Mouse (Mus musculus) stomach, embryonic 14.5 days (tissue): ENCODE results near the gene Mcm8. TPM values are rescaled to one million over a fixed set of nuclear protein-coding genes. Genes with fewer than 3 reads are reported as not detected.
A peak's percentile ranks its signal among the peaks of the same experiment; 100 is the strongest.

Source experiments
- ATAC-seq: fragments of 200-750 bp; cut with Nextera tagmentation; 2 replicates; pipeline ENCODE4 v1.8.0; 2017; ENCODE audit warnings: low read depth, moderate TSS enrichment; ENCODE audit not compliant: insufficient number of reproducible peaks, insufficient read depth, low FRiP score
- H3K27ac ChIP-seq: fragments of 300-500 bp; sonication (generic); 2 replicates; pipeline ENCODE4 v1.5.1; 2014; ENCODE audit warnings: mild to moderate bottlenecking, low read length, moderate library complexity, mixed read lengths
- H3K27me3 ChIP-seq: fragments of 300-500 bp; sonication (generic); 2 replicates; pipeline ENCODE4 v1.6.1; 2014; ENCODE audit warnings: low read length, control low read depth, mixed read lengths; ENCODE audit not compliant: control insufficient read depth, insufficient read depth
- H3K36me3 ChIP-seq: fragments of 300-500 bp; sonication (generic); 2 replicates; pipeline ENCODE4 v1.6.1; 2014; ENCODE audit warnings: mild to moderate bottlenecking, control low read depth, low read length, moderate library complexity, mixed read lengths; ENCODE audit not compliant: control insufficient read depth, insufficient read depth
- H3K4me1 ChIP-seq: fragments of 300-500 bp; sonication (generic); 2 replicates; pipeline ENCODE4 v1.6.1; 2014; ENCODE audit warnings: low read length, control low read depth, mixed read lengths; ENCODE audit not compliant: control insufficient read depth, insufficient read depth
- H3K4me2 ChIP-seq: fragments of 300-500 bp; sonication (generic); replicated peaks from 2 replicates; pipeline ENCODE4 v1.6.1; 2014; ENCODE audit warnings: low read depth, low read length, control low read depth
- H3K4me3 ChIP-seq: fragments of 300-500 bp; sonication (generic); 2 replicates; pipeline ENCODE4 v1.5.1; 2014; ENCODE audit warnings: low read depth, low read length, control low read depth
- H3K9ac ChIP-seq: fragments of 300-500 bp; sonication (generic); replicated peaks from 2 replicates; pipeline ENCODE4 v1.6.1; 2014; ENCODE audit warnings: low read depth, mild to moderate bottlenecking, control low read depth, low read length, moderate library complexity, mixed read lengths
- H3K9me3 ChIP-seq: fragments of 300-500 bp; sonication (generic); 2 replicates; pipeline ENCODE4 v1.6.1; 2016; ENCODE audit warnings: low read depth, low read length, control low read depth; ENCODE audit not compliant: control insufficient read depth
- WGBS: fragments of 180-500 bp; shearing (Covaris S2); extraction: QIAGEN DNeasy Blood & Tissue Kit; methylation state at CpG from one replicate; pipeline ENCODE4 v1.1.7; 2014; 5-methylcytosine and 5-hydroxymethylcytosine counted together
- polyA plus RNA-seq: library from polyadenylated mRNA; unstranded; fragments of >200 nt; fragmentation: Nextera tagmentation; extraction: Ambion mirVana; gene quantifications from 2 replicates; pipeline ENCODE4 v1.2.1, GENCODE M21; 2014

Gene Mcm8
- polyA plus RNA-seq, 1 experiment from 2014 or later: 13.7 TPM

- Histone ChIP-seq H3K4me3 (no peak overlapping the region), H3K9me3 (no peaks in the 10 kb centered on the region), H3K27ac (no peak overlapping the region), H3K27me3 (no peaks in the 10 kb centered on the region), H3K4me2 (no peak overlapping the region), H3K9ac (no peak overlapping the region), H3K36me3 (peaks cover 13% of the 10 kb centered on the region; the same call in 1 of the 2 replicates), H3K4me1 (no peaks in the 10 kb centered on the region)
- 92% methylated on average over 2 of the region's 2 CpGs for WGBS
- ATAC-seq: no peak
Measured at GRCm38 (mm10) chr2:132861456-132861855, 45.5 kb downstream of the Mcm8 start.

- H3K9me3 ChIP-seq: no peaks in the 10 kb centered on the region
- H3K4me1 ChIP-seq: no peaks in the 10 kb centered on the region
- H3K27ac ChIP-seq: no peak overlapping the region
- WGBS: 91% methylated on average over 2 of the region's 2 CpGs
- no peak overlapping the region for H3K4me2 ChIP-seq
- H3K27me3 ChIP-seq: no peaks in the 10 kb centered on the region
- H3K9ac ChIP-seq: no peak overlapping the region
- H3K36me3 ChIP-seq: peaks cover 17% of the 10 kb centered on the region; the same call in 1 of the 2 replicates
- no peak overlapping the region for H3K4me3 ChIP-seq
- no peak for ATAC-seq
Measured at GRCm38 (mm10) chr2:132863325-132863724, 47.4 kb downstream of the Mcm8 start.

- H3K4me3 ChIP-seq: no peak overlapping the region
- no peak for ATAC-seq
- no peak overlapping the region for H3K9ac ChIP-seq
- H3K27ac ChIP-seq: no peak overlapping the region
- no peaks in the 10 kb centered on the region for H3K27me3 ChIP-seq
- no peak overlapping the region for H3K4me2 ChIP-seq
- 72% methylated on average over 5 of the region's 5 CpGs for WGBS
- H3K36me3 ChIP-seq: peaks cover 17% of the 10 kb centered on the region; the same call in 1 of the 2 replicates
- H3K9me3 ChIP-seq: no peaks in the 10 kb centered on the region
- H3K4me1 ChIP-seq: no peaks in the 10 kb centered on the region
Measured at GRCm38 (mm10) chr2:132867521-132867920, 51.6 kb downstream of the Mcm8 start.

GRCm38 (mm10) chr2:132869682-132870081 is 53.7 kb downstream of the Mcm8 start:
- Histone ChIP-seq H3K4me2 (no peak overlapping the region), H3K4me3 (no peak overlapping the region), H3K27ac (no peak overlapping the region), H3K36me3 (peaks cover 15% of the 10 kb centered on the region; the same call in 1 of the 2 replicates), H3K4me1 (no peaks in the 10 kb centered on the region), H3K9me3 (no peaks in the 10 kb centered on the region), H3K9ac (no peak overlapping the region), H3K27me3 (no peaks in the 10 kb centered on the region)
- ATAC-seq: peak; percentile 28; the same call in 1 of the 2 replicates
- 90% methylated on average over 5 of the region's 5 CpGs for WGBS

- WGBS: 73% methylated on average over 4 of the region's 4 CpGs
- Histone ChIP-seq H3K4me1 (no peaks in the 10 kb centered on the region), H3K4me3 (no peak overlapping the region), H3K4me2 (no peak overlapping the region), H3K27ac (no peak overlapping the region), H3K27me3 (no peaks in the 10 kb centered on the region), H3K36me3 (peaks cover 12% of the 10 kb centered on the region; the same call in 1 of the 2 replicates), H3K9ac (no peak overlapping the region), H3K9me3 (no peaks in the 10 kb centered on the region)
- peak; percentile 28; the same call in 1 of the 2 replicates for ATAC-seq
Measured at GRCm38 (mm10) chr2:132870286-132870685, 54.3 kb downstream of the Mcm8 start.

GRCm38 (mm10) chr2:132871663-132872062 is 55.7 kb downstream of the Mcm8 start:
- H3K27me3 ChIP-seq: no peaks in the 10 kb centered on the region
- no peak overlapping the region for H3K9ac ChIP-seq
- H3K27ac ChIP-seq: no peak overlapping the region
- no peak for ATAC-seq
- WGBS: 63% methylated on average over 3 of the region's 3 CpGs
- peaks cover 2% of the 10 kb centered on the region; the same call in 1 of the 2 replicates for H3K36me3 ChIP-seq
- no peak overlapping the region for H3K4me2 ChIP-seq
- no peak overlapping the region for H3K4me3 ChIP-seq
- H3K4me1 ChIP-seq: no peaks in the 10 kb centered on the region
- H3K9me3 ChIP-seq: no peaks in the 10 kb centered on the region

GRCm38 (mm10) chr2:132873657-132874326 is 57.9 kb downstream of the Mcm8 start:
- Histone ChIP-seq H3K27me3 (no peaks in the 10 kb centered on the region), H3K4me2 (no peak overlapping the region), H3K36me3 (no peaks in the 10 kb centered on the region), H3K4me1 (no peaks in the 10 kb centered on the region), H3K9ac (no peak overlapping the region), H3K27ac (no peak overlapping the region), H3K9me3 (no peaks in the 10 kb centered on the region), H3K4me3 (no peak overlapping the region)
- 79% methylated on average over 10 of the region's 10 CpGs for WGBS
- no peak for ATAC-seq

- Histone ChIP-seq H3K36me3 (no peaks in the 10 kb centered on the region), H3K4me2 (no peak overlapping the region), H3K9me3 (no peaks in the 10 kb centered on the region), H3K27me3 (peaks cover 7% of the 10 kb centered on the region), H3K4me3 (no peak overlapping the region), H3K9ac (no peak overlapping the region), H3K27ac (no peak overlapping the region), H3K4me1 (no peaks in the 10 kb centered on the region; the same call in 1 of the 2 replicates)
- no peak for ATAC-seq
- WGBS: 56% methylated on average over 1 of the region's 1 CpGs
Measured at GRCm38 (mm10) chr2:132876991-132877390, 61.0 kb downstream of the Mcm8 start.
